Mouse (Mus musculus): Measurements from ENCODE around the gene Vpreb2. TPM values are rescaled to one million over a fixed set of nuclear protein-coding genes. Genes with fewer than 3 reads are reported as not detected.
"Not testable (repeated sequence)": the region's sequence is repeated elsewhere in the genome, so short reads cannot be mapped to it uniquely, and the experiment has no call there.

Vpreb2 gene
- not detected for total RNA-seq (2021)
- long read RNA-seq, experiment 1 = 0 reads
- long read RNA-seq, experiment 2 = 0 reads

- no peak for DNase-seq
- intact Hi-C loops (cut with DNase I) = no loop called here
These were observed at the start of gene Vpreb2 for GRCm38 (mm10) chr16:17980128-17980527. Vpreb2 (plus strand) TSS chr16:17980428.

GRCm38 (mm10) chr16:17931906-17932460 is 48.2 kb upstream of the Vpreb2 start:
- no peak for DNase-seq
- intact Hi-C loops (cut with DNase I) = no loop called here

- DNase-seq = no peak
- intact Hi-C loops (cut with DNase I) = no loop called here
These were observed 46.4 kb upstream of the Vpreb2 start for GRCm38 (mm10) chr16:17933594-17934444.

- no peak for DNase-seq
- intact Hi-C loops (cut with DNase I) = no loop called here
These were observed 45.8 kb upstream of the Vpreb2 start for GRCm38 (mm10) chr16:17934445-17934910.

- DNase-seq = no peak
- intact Hi-C loops (cut with DNase I) = no loop called here
These were observed 43.5 kb upstream of the Vpreb2 start for GRCm38 (mm10) chr16:17936776-17937175.

- intact Hi-C loops (cut with DNase I) = no loop called here
- no peak for DNase-seq
These were observed 42.0 kb upstream of the Vpreb2 start for GRCm38 (mm10) chr16:17938187-17938586.

- intact Hi-C loops (cut with DNase I) = no loop called here
- no peak for DNase-seq
These were observed 41.4 kb upstream of the Vpreb2 start for GRCm38 (mm10) chr16:17938821-17939220.

GRCm38 (mm10) chr16:17939255-17939751 is 40.9 kb upstream of the Vpreb2 start:
- DNase-seq = no peak
- intact Hi-C loops (cut with DNase I) = no loop called here

GRCm38 (mm10) chr16:17943466-17943865 is 36.8 kb upstream of the Vpreb2 start:
- intact Hi-C loops (cut with DNase I) = no loop called here
- no peak for DNase-seq

- intact Hi-C loops (cut with DNase I) = no loop called here
- no peak for DNase-seq
These were observed 35.0 kb upstream of the Vpreb2 start for GRCm38 (mm10) chr16:17945081-17945831.

GRCm38 (mm10) chr16:17949421-17949877 is 30.8 kb upstream of the Vpreb2 start:
- intact Hi-C loops (cut with DNase I) = no loop called here
- DNase-seq = no peak

- DNase-seq = no peak
These were observed 30.2 kb upstream of the Vpreb2 start for GRCm38 (mm10) chr16:17950068-17950467.

GRCm38 (mm10) chr16:17951618-17952017 is 28.6 kb upstream of the Vpreb2 start:
- intact Hi-C loops (cut with DNase I) = no loop called here
- no peak for DNase-seq

More at GRCm38 (mm10) chr16:17950068-17950467, 30.2 kb upstream of the Vpreb2 start:
- intact Hi-C loops (cut with DNase I) = no loop called here

- DNase-seq; intact Hi-C loops (cut with DNase I): not testable (repeated sequence)
These were observed 24.1 kb upstream of the Vpreb2 start for GRCm38 (mm10) chr16:17956052-17956638.

GRCm38 (mm10) chr16:17962091-17962490 is 18.1 kb upstream of the Vpreb2 start:
- DNase-seq = no peak
- intact Hi-C loops (cut with DNase I) = no loop called here

- DNase-seq = no peak
- intact Hi-C loops (cut with DNase I) = no loop called here
These were observed 8.4 kb upstream of the Vpreb2 start for GRCm38 (mm10) chr16:17971853-17972252.

GRCm38 (mm10) chr16:17977840-17978239 is 2.4 kb upstream of the Vpreb2 start:
- DNase-seq; intact Hi-C loops (cut with DNase I): not testable (repeated sequence)

GRCm38 (mm10) chr16:17983201-17983600 is 3.0 kb downstream of the Vpreb2 start:
- no peak for DNase-seq
- intact Hi-C loops (cut with DNase I) = no loop called here

GRCm38 (mm10) chr16:17984231-17984630 is 4.0 kb downstream of the Vpreb2 start:
- intact Hi-C loops (cut with DNase I) = no loop called here
- no peak for DNase-seq

- no peak for DNase-seq
- intact Hi-C loops (cut with DNase I) = loop anchor here (5.0 kb wide), 1 partner anchor 68 kb away; the partner anchor contains the start of gene Gsc2
These were observed 4.8 kb downstream of the Vpreb2 start for GRCm38 (mm10) chr16:17985078-17985477.

Measured in gastrocnemius, postnatal 36 days (tissue).